Mouse (Mus musculus): ENCODE results near the gene Hebp1.

DNA sequence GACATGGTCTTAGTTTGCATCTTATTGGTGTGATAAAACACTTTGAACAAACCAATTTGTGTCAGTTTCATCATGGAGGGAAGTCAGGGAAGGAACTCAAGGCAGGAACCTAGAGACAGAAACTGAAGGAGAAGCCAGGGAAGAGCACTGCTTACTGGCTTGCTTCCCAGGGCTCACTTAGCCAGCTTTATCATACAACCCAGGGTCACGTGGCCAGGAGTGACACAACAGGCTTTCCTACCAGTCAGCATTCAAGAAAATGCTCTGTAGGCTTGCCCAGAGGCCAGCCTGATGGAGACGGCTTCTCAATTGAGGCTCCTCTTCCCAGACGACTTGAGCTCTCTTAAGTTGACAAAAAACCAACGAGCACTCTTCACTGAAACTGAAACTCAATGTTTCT, 2.9 kb downstream of the Hebp1 start:
- no peak for TF ChIP-seq POLR2A (IDR thresholded peaks at IDR 0.05; ENCODE audit: insufficient read depth, low read depth, low read length)
- no peak for TF ChIP-seq CTCF (IDR thresholded peaks at IDR 0.05; ENCODE audit: insufficient read depth, low read depth, low read length)
